13 mouse cellular contexts compared by ENCODE assay signal in the genomic region with DNA sequence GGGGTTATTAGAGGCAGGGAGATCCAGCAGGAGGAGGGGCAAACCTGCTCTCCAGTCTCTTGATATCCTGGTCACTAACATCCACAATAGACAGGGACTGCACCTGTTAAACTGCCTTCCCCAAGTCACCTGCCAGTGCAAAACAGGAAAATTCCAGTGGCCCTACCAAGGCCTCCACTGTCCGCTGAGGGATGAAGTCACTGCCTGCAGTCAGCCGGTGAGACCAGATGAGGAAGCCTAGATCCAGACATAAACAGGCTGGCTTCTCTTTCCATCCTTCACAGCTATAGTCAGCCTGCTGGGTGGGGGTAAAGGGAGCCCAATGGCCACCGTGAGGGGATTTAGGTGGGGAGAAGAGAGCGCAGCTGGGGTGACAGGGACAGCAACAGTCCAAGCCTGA.
"Had no signal": no experiment of that assay in that cellular context is flagged by ENCODE, and none has a peak within 500 bp of the region (broad histone marks: within the 10 kb centered on the region; RNA-seq: fewer than 3 reads in every experiment).

No protein-coding gene starts in this region.

- H3K27ac ChIP-seq: kidney, postnatal 0 days; limb, embryonic 15.5 days; liver, embryonic 12.5 days; midbrain, embryonic 12.5 days; neural tube, embryonic 13.5 days had no signal

- H3K36me3 ChIP-seq: limb, embryonic 15.5 days; liver, embryonic 12.5 days; midbrain, embryonic 12.5 days; neural tube, embryonic 13.5 days had no signal

- H3K9me3 ChIP-seq: limb, embryonic 15.5 days; liver, embryonic 12.5 days; midbrain, embryonic 12.5 days; neural tube, embryonic 13.5 days had no signal

- H3K27me3 ChIP-seq: limb, embryonic 15.5 days; liver, embryonic 12.5 days; midbrain, embryonic 12.5 days; neural tube, embryonic 13.5 days had no signal

- H3K9ac ChIP-seq: limb, embryonic 15.5 days; liver, embryonic 12.5 days; lung, embryonic 14.5 days; midbrain, embryonic 12.5 days; neural tube, embryonic 13.5 days had no signal

- ATAC-seq: liver, embryonic 12.5 days; midbrain, embryonic 16.5 days had no signal

- H3K4me2 ChIP-seq: limb, embryonic 15.5 days; liver, embryonic 12.5 days; lung, embryonic 14.5 days; midbrain, embryonic 12.5 days; neural tube, embryonic 13.5 days had no signal

- H3K4me1 ChIP-seq: midbrain, embryonic 12.5 days had no signal

- H3K4me3 ChIP-seq: limb, embryonic 15.5 days; liver, embryonic 12.5 days; midbrain, embryonic 12.5 days; neural tube, embryonic 13.5 days had no signal

- DNase-seq: kidney, adult 9 months; layer of hippocampus, postnatal 36 days; lung, embryonic 14.5 days; lung, postnatal 14 days; right cerebral cortex, postnatal 25 days; thymus, adult 18-20 months; thymus, postnatal 14 days had no signal
